In genomic region chr6:113076012-113076685, GRCm38 (mm10) we compare ENCODE assay signal across 8 mouse cellular contexts. TPM values are rescaled to one million over a fixed set of nuclear protein-coding genes. Genes with fewer than 3 reads are reported as not detected.
DNase-seq lines count a peak whose midpoint lies in the region; ATAC-seq lines count a peak whose summit lies in the region.

No protein-coding gene starts in this region.

- peak; percentile 82 for ATAC-seq in neural tube, embryonic 11.5 days (ENCODE audit: insufficient read depth, low FRiP score, low TSS enrichment)
- ATAC-seq in embryonic facial prominence, embryonic 12.5 days (ENCODE audit: insufficient number of reproducible peaks, insufficient read depth, low FRiP score, low TSS enrichment): peak; percentile 90
- ATAC-seq in limb, embryonic 11.5 days (ENCODE audit: insufficient number of reproducible peaks, low FRiP score, low TSS enrichment, low read depth): peak; percentile 91
- peak; percentile 83 for ATAC-seq in midbrain, embryonic 14.5 days (ENCODE audit: low FRiP score, low TSS enrichment)

- H3K4me3 ChIP-seq in neural tube, embryonic 11.5 days (ENCODE audit: low read depth, low read length): peak overlapping the region; percentile 94
- H3K4me3 ChIP-seq in embryonic facial prominence, embryonic 12.5 days: peak overlapping the region; percentile 90
- H3K4me3 ChIP-seq in limb, embryonic 11.5 days (ENCODE audit: low read depth, low read length): peak overlapping the region; percentile 93
- peak overlapping the region; percentile 93 for H3K4me3 ChIP-seq in midbrain, embryonic 14.5 days (replicated peaks; ENCODE audit: low read depth, low read length)

- H3K27ac ChIP-seq in neural tube, embryonic 11.5 days (ENCODE audit: low read depth, low read length): peak overlapping the region; percentile 100
- H3K27ac ChIP-seq in embryonic facial prominence, embryonic 12.5 days: peak overlapping the region; percentile 100
- peak overlapping the region; percentile 100 for H3K27ac ChIP-seq in limb, embryonic 11.5 days (replicated peaks; ENCODE audit: low read depth, low read length)
- peak overlapping the region; percentile 100 for H3K27ac ChIP-seq in midbrain, embryonic 14.5 days (replicated peaks; ENCODE audit: low read depth, low read length)

- under 1% methylated on average over 43 of the region's 55 CpGs for WGBS in neural tube, embryonic 11.5 days
- under 1% methylated on average over 54 of the region's 55 CpGs for WGBS in embryonic facial prominence, embryonic 12.5 days
- WGBS in limb, embryonic 11.5 days: under 1% methylated on average over 19 of the region's 55 CpGs
- WGBS in midbrain, embryonic 14.5 days: 0% methylated on average over 54 of the region's 55 CpGs

- peaks cover 8% of the 10 kb centered on the region; the same call in 1 of the 2 replicates for H3K4me1 ChIP-seq in neural tube, embryonic 11.5 days (ENCODE audit: control insufficient read depth, insufficient read depth, low read length)
- H3K4me1 ChIP-seq in embryonic facial prominence, embryonic 12.5 days: peaks cover 27% of the 10 kb centered on the region; the same call in 1 of the 2 replicates
- peaks cover 4% of the 10 kb centered on the region; the same call in 1 of the 2 replicates for H3K4me1 ChIP-seq in limb, embryonic 11.5 days (ENCODE audit: control insufficient read depth, insufficient read depth, low read length)
- peaks cover 37% of the 10 kb centered on the region for H3K4me1 ChIP-seq in midbrain, embryonic 14.5 days (ENCODE audit: control insufficient read depth, insufficient read depth, low read length)

- no peaks in the 10 kb centered on the region for H3K27me3 ChIP-seq in neural tube, embryonic 11.5 days (ENCODE audit: control insufficient read depth, insufficient read depth, low read length)
- H3K27me3 ChIP-seq in embryonic facial prominence, embryonic 12.5 days: no peaks in the 10 kb centered on the region
- H3K27me3 ChIP-seq in limb, embryonic 11.5 days (ENCODE audit: control insufficient read depth, insufficient read depth, low read length): no peaks in the 10 kb centered on the region
- H3K27me3 ChIP-seq in midbrain, embryonic 14.5 days (ENCODE audit: control insufficient read depth, insufficient read depth, low read length): no peaks in the 10 kb centered on the region

- H3K9ac ChIP-seq in neural tube, embryonic 11.5 days (ENCODE audit: low read length): peak overlapping the region; percentile 98
- peak overlapping the region; percentile 100 for H3K9ac ChIP-seq in embryonic facial prominence, embryonic 12.5 days
- H3K9ac ChIP-seq in limb, embryonic 11.5 days (ENCODE audit: low read length): peak overlapping the region; percentile 99
- peak overlapping the region; percentile 68 for H3K9ac ChIP-seq in midbrain, embryonic 14.5 days (replicated peaks; ENCODE audit: low read length)

- H3K4me2 ChIP-seq in neural tube, embryonic 11.5 days (ENCODE audit: low read depth): peak overlapping the region; percentile 87
- peak overlapping the region; percentile 80 for H3K4me2 ChIP-seq in embryonic facial prominence, embryonic 12.5 days (replicated peaks)
- peak overlapping the region; percentile 57 for H3K4me2 ChIP-seq in limb, embryonic 11.5 days (ENCODE audit: low read depth, severe bottlenecking)
- peak overlapping the region; percentile 91 for H3K4me2 ChIP-seq in midbrain, embryonic 14.5 days (ENCODE audit: low read length)

- no peaks in the 10 kb centered on the region for H3K36me3 ChIP-seq in neural tube, embryonic 11.5 days (ENCODE audit: control insufficient read depth, insufficient read depth, low read length)
- H3K36me3 ChIP-seq in embryonic facial prominence, embryonic 12.5 days: peaks cover 2% of the 10 kb centered on the region; the same call in 1 of the 2 replicates
- H3K36me3 ChIP-seq in limb, embryonic 11.5 days (ENCODE audit: control insufficient read depth, insufficient read depth, low read length): no peaks in the 10 kb centered on the region
- H3K36me3 ChIP-seq in midbrain, embryonic 14.5 days (ENCODE audit: control insufficient read depth, insufficient read depth, low read length): no peaks in the 10 kb centered on the region

- no peaks in the 10 kb centered on the region for H3K9me3 ChIP-seq in neural tube, embryonic 11.5 days (ENCODE audit: control insufficient read depth, low read length)
- H3K9me3 ChIP-seq in embryonic facial prominence, embryonic 12.5 days: no peaks in the 10 kb centered on the region
- no peaks in the 10 kb centered on the region for H3K9me3 ChIP-seq in limb, embryonic 11.5 days (ENCODE audit: control insufficient read depth, low read length)
- H3K9me3 ChIP-seq in midbrain, embryonic 14.5 days (ENCODE audit: control insufficient read depth, low read length): no peaks in the 10 kb centered on the region

- DNase-seq in neural tube, embryonic 11.5 days (ENCODE audit: low spot score): peak; percentile 98
- DNase-seq in neural tube, embryonic 10.5 days (ENCODE audit: extremely low spot score, low spot score): no peak
- DNase-seq in heart, adult 11 months: peak; percentile 100
- DNase-seq in kidney, adult 18-20 months: peak; percentile 96
- DNase-seq in limb, embryonic 11.5 days (ENCODE audit: low spot score): peak; percentile 97
- peak; percentile 97 for DNase-seq in midbrain, embryonic 14.5 days
- peak; percentile 86 to 93 for DNase-seq in spleen, postnatal 10 days (ENCODE audit: low spot score in 2 of 2)

RNA-seq across cellular contexts. Expression of gene Setd5, which starts 1.0 kb away (rescaled TPM):
- 74.9 and 78.5 TPM in 2 replicates for polyA plus RNA-seq in neural tube, embryonic 11.5 days (2014; fragmentation: Nextera tagmentation; extraction: Ambion mirVana)
- polyA plus RNA-seq in embryonic facial prominence, embryonic 12.5 days (2016; fragmentation: Nextera tagmentation; extraction: Ambion mirVana): 73.7 and 77.6 TPM in 2 replicates
- polyA plus RNA-seq in limb, embryonic 11.5 days (2014; fragmentation: Nextera tagmentation; extraction: Ambion mirVana): 90.7 and 98.6 TPM in 2 replicates
- polyA plus RNA-seq in midbrain, embryonic 14.5 days (2014; fragmentation: Nextera tagmentation; extraction: Ambion mirVana): 57.0 and 57.9 TPM in 2 replicates

RNA-seq across cellular contexts. Expression of gene Thumpd3, which starts 30.1 kb away (rescaled TPM):
- 50.4 and 52.9 TPM in 2 replicates for polyA plus RNA-seq in neural tube, embryonic 11.5 days (2014; fragmentation: Nextera tagmentation; extraction: Ambion mirVana)
- polyA plus RNA-seq in embryonic facial prominence, embryonic 12.5 days (2016; fragmentation: Nextera tagmentation; extraction: Ambion mirVana): 50.8 and 52.6 TPM in 2 replicates
- 40.9 and 42.4 TPM in 2 replicates for polyA plus RNA-seq in limb, embryonic 11.5 days (2014; fragmentation: Nextera tagmentation; extraction: Ambion mirVana)
- polyA plus RNA-seq in midbrain, embryonic 14.5 days (2014; fragmentation: Nextera tagmentation; extraction: Ambion mirVana): 48.3 and 50.0 TPM in 2 replicates
